Mouse (Mus musculus): ENCODE results near the gene 4930503B20Rik. TPM values are rescaled to one million over a fixed set of nuclear protein-coding genes. Genes with fewer than 3 reads are reported as not detected.

The 4930503B20Rik gene
- polyA plus RNA-seq, 1 experiment from 2014 or later, result not detected

DNA sequence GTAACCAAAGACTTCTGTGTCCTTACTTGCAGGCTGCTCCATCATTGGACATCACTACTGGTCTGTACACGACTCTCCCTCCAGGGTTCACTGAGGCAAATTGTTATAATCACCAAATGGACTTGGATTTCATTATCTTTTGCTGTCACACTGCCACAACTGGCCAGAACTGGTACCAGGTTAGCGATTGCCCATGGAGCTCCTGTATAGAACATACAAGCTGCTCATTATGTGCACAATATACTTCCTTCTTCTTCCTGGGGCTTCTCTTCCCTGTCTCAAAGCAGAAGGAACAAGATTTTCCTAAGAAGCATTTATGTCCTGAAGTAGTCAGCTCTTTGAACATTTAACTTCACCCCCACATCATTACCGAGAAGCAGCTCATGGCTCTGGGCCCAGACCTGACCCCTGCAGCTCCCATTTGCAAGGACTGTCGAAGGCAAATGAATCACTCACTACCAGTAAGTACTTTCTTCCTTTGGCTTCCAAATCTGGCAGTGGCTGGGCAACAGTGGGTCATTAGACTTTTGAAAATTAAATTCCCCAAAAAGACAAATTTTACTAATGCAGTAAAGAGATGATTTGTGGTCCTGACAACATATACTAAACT lies 9.2 kb downstream of the 4930503B20Rik start:
- Histone ChIP-seq H3K4me2 (no peak overlapping the region), H3K4me3 (no peak overlapping the region), H3K27ac (no peak overlapping the region), H3K4me1 (no peaks in the 10 kb centered on the region), H3K9me3 (no peaks in the 10 kb centered on the region), H3K27me3 (no peaks in the 10 kb centered on the region), H3K36me3 (no peaks in the 10 kb centered on the region), H3K9ac (no peak overlapping the region)
- no peak for ATAC-seq (ENCODE audit: insufficient number of reproducible peaks, low FRiP score, low TSS enrichment, low read depth)
- 41% methylated on average over 4 of the region's 4 CpGs for WGBS

DNA sequence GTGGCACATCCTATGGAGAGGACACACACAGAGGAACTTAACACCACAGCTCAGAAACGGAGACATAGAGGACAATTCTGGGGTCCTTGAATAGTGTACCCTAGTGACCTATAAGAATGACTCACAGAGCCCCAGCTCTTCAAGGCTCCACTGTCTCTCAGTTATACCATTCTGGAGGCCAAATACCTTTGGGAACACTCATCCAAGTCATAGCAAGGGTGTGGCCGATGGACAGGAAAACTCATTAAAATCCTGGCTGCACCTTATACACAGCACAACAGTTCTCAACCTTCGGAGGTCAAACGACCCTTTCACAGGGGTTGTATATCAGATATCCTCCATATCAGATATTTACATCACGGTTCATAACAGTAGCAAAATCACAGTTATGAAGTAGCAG lies 18.6 kb downstream of the 4930503B20Rik start:
- WGBS, result 82% methylated on average over 5 of the region's 5 CpGs
- H3K4me3 ChIP-seq, result no peak overlapping the region
- ATAC-seq (ENCODE audit: insufficient number of reproducible peaks, low FRiP score, low TSS enrichment, low read depth), result no peak
- no peak overlapping the region for H3K4me2 ChIP-seq
- H3K9me3 ChIP-seq, result no peaks in the 10 kb centered on the region
- no peak overlapping the region for H3K27ac ChIP-seq
- H3K4me1 ChIP-seq, result no peaks in the 10 kb centered on the region
- H3K27me3 ChIP-seq, result no peaks in the 10 kb centered on the region
- H3K36me3 ChIP-seq, result no peaks in the 10 kb centered on the region
- H3K9ac ChIP-seq, result no peak overlapping the region

DNA sequence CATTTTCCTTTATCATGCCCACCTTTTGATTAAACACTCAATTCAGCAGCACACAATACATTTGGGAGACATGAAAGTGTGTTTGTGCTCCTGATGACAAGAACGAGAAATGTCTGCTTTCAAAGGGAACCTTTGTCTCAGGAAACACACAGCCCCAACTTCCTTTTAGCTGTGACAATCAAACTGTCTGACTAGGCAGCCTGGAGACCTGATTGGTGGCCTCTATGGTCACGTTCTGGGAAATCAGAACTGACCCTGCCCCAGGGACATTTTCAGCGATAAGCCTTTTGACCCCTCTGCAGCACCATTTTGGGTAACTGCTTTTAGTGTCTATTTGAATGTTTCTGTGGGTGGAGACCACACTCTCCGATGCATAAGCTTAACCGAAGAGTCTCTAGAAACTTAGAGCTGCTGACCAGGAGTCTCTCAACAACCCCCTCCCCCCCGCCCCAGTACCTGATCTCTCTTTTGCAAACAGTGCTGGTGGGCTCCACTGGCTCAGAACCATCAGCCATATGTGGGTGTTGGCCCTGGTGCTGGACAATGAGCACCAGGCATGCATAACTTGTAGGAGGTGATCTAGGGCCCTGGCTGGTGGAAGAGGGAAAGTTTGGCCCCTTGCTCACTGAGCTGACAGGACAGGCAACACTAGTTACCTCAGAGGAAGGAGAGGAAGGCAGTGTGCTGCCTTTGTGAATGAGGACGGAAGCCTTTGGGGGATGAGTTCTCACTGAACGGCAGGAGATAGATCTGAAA lies 22.7 kb downstream of the 4930503B20Rik start:
- no peak for ATAC-seq (ENCODE audit: insufficient number of reproducible peaks, low FRiP score, low TSS enrichment, low read depth)
- H3K27ac ChIP-seq, result no peak overlapping the region
- no peaks in the 10 kb centered on the region for H3K36me3 ChIP-seq
- no peak overlapping the region for H3K9ac ChIP-seq
- H3K4me2 ChIP-seq, result no peak overlapping the region
- WGBS, result 77% methylated on average over 8 of the region's 8 CpGs
- H3K27me3 ChIP-seq, result no peaks in the 10 kb centered on the region
- no peaks in the 10 kb centered on the region for H3K4me1 ChIP-seq
- H3K4me3 ChIP-seq, result no peak overlapping the region
- no peaks in the 10 kb centered on the region for H3K9me3 ChIP-seq

DNA sequence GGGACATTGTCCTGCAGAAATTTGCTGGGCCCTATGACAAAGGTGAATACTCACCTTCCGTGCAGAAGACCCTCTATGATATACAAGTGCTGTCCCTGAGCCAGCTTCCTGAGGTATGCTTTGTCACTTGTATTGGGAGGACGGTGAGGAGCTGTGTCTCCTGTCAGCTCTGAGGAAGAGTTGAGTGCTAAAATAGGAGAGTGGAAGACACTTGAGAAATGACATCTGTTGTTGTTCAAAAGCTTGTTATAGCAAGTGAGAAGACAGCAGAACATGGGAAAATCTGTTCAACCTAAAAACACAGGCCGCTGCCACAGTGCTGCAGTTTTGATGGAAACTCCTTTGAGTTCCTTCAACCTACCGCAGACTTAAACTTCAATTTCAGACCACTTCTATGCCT lies 25.4 kb downstream of the 4930503B20Rik start:
- H3K36me3 ChIP-seq, result no peaks in the 10 kb centered on the region
- no peak overlapping the region for H3K9ac ChIP-seq
- no peaks in the 10 kb centered on the region for H3K9me3 ChIP-seq
- H3K27ac ChIP-seq, result no peak overlapping the region
- H3K4me2 ChIP-seq, result no peak overlapping the region
- no peaks in the 10 kb centered on the region for H3K4me1 ChIP-seq
- 85% methylated on average over 4 of the region's 4 CpGs for WGBS
- no peaks in the 10 kb centered on the region for H3K27me3 ChIP-seq
- H3K4me3 ChIP-seq, result no peak overlapping the region
- no peak for ATAC-seq (ENCODE audit: insufficient number of reproducible peaks, low FRiP score, low TSS enrichment, low read depth)

- Histone ChIP-seq H3K9ac (no peak overlapping the region), H3K36me3 (no peaks in the 10 kb centered on the region), H3K9me3 (no peaks in the 10 kb centered on the region), H3K27me3 (no peaks in the 10 kb centered on the region), H3K27ac (no peak overlapping the region), H3K4me1 (no peaks in the 10 kb centered on the region), H3K4me3 (no peak overlapping the region), H3K4me2 (no peak overlapping the region)
- WGBS, result 83% methylated on average over 11 of the region's 11 CpGs
- no peak for ATAC-seq (ENCODE audit: insufficient number of reproducible peaks, low FRiP score, low TSS enrichment, low read depth)
Measured at GRCm38 (mm10) chr3:146621966-146622365, 29.2 kb downstream of the 4930503B20Rik start.

- H3K9ac ChIP-seq, result no peak overlapping the region
- H3K27ac ChIP-seq, result no peak overlapping the region
- no peaks in the 10 kb centered on the region for H3K36me3 ChIP-seq
- ATAC-seq (ENCODE audit: insufficient number of reproducible peaks, low FRiP score, low TSS enrichment, low read depth), result no peak
- no peak overlapping the region for H3K4me2 ChIP-seq
- no peak overlapping the region for H3K4me3 ChIP-seq
- H3K4me1 ChIP-seq, result no peaks in the 10 kb centered on the region
- H3K9me3 ChIP-seq, result no peaks in the 10 kb centered on the region
- no peaks in the 10 kb centered on the region for H3K27me3 ChIP-seq
- WGBS, result 85% methylated on average over 14 of the region's 14 CpGs
Measured at GRCm38 (mm10) chr3:146620555-146621249, 30.4 kb downstream of the 4930503B20Rik start.

DNA sequence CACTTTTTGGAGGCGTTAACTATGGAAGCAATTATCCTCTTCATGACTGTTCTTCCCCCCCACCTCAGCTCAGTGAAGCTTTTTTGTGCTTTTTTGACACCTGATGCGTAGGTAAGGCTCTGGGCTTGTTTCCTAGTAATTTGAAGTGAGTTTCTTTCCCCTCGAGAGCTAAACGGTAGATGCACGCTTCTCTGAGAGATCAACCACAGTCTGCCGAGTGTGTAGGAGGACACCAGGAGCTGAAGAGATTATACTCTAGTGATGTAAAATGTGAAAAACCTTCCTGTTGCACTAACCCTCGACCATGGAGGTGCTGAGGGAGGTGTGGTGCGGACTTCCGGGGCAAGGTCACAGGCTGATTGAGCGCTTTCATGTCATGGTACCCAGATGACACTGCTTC lies 31.0 kb downstream of the 4930503B20Rik start:
- Histone ChIP-seq H3K27ac (no peak overlapping the region), H3K4me2 (no peak overlapping the region), H3K9ac (no peak overlapping the region), H3K27me3 (no peaks in the 10 kb centered on the region), H3K4me1 (no peaks in the 10 kb centered on the region), H3K36me3 (no peaks in the 10 kb centered on the region), H3K4me3 (no peak overlapping the region), H3K9me3 (no peaks in the 10 kb centered on the region)
- 85% methylated on average over 10 of the region's 10 CpGs for WGBS
- ATAC-seq (ENCODE audit: insufficient number of reproducible peaks, low FRiP score, low TSS enrichment, low read depth), result no peak

DNA sequence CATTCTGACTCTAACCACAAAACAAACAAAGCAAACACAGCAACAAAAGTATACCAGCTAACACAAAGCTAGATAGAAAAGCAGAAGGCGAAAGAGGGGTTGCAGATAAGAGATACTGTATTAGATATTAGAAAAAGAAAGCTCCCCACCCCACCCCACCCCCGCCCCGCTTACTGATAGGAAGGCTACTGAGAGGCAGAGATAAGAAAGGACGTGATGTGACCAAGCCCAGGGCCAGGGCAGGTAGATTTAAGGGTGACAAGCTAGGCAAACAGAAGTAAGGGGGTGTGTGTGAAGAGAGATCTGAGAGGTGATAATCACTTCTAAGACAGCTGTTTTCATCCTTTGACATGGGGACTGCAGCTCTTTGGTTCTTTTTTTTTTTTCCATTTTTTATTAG lies 32.8 kb downstream of the 4930503B20Rik start:
- no peak overlapping the region for H3K27ac ChIP-seq
- no peaks in the 10 kb centered on the region for H3K27me3 ChIP-seq
- H3K4me2 ChIP-seq, result no peak overlapping the region
- 80% methylated on average over 4 of the region's 4 CpGs for WGBS
- no peaks in the 10 kb centered on the region for H3K9me3 ChIP-seq
- H3K4me1 ChIP-seq, result no peaks in the 10 kb centered on the region
- no peak for ATAC-seq (ENCODE audit: insufficient number of reproducible peaks, low FRiP score, low TSS enrichment, low read depth)
- no peak overlapping the region for H3K4me3 ChIP-seq
- H3K36me3 ChIP-seq, result no peaks in the 10 kb centered on the region
- no peak overlapping the region for H3K9ac ChIP-seq

DNA sequence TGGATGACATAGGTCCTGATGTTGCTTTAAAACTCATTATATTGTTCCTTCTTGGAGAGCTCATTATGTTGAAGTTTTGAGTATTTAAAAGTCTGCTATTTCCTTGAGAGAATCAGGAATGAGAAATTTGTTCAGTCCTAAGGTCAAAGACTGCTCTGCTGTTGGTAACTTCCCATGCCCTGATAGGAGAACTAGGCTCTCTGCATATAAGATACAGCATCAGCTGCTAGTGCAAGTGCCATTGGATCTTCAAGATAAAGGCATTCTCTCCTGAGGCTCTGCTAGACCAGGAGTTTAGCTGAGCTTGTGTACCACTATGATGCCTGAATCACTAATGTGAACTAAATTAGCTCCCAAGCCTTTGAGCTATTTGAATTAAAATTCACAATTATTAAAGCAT lies 33.2 kb downstream of the 4930503B20Rik start:
- Histone ChIP-seq H3K4me2 (no peak overlapping the region), H3K9ac (no peak overlapping the region), H3K27ac (no peak overlapping the region), H3K36me3 (no peaks in the 10 kb centered on the region), H3K4me1 (no peaks in the 10 kb centered on the region), H3K4me3 (no peak overlapping the region), H3K27me3 (no peaks in the 10 kb centered on the region), H3K9me3 (no peaks in the 10 kb centered on the region)
- ATAC-seq (ENCODE audit: insufficient number of reproducible peaks, low FRiP score, low TSS enrichment, low read depth), result no peak

DNA sequence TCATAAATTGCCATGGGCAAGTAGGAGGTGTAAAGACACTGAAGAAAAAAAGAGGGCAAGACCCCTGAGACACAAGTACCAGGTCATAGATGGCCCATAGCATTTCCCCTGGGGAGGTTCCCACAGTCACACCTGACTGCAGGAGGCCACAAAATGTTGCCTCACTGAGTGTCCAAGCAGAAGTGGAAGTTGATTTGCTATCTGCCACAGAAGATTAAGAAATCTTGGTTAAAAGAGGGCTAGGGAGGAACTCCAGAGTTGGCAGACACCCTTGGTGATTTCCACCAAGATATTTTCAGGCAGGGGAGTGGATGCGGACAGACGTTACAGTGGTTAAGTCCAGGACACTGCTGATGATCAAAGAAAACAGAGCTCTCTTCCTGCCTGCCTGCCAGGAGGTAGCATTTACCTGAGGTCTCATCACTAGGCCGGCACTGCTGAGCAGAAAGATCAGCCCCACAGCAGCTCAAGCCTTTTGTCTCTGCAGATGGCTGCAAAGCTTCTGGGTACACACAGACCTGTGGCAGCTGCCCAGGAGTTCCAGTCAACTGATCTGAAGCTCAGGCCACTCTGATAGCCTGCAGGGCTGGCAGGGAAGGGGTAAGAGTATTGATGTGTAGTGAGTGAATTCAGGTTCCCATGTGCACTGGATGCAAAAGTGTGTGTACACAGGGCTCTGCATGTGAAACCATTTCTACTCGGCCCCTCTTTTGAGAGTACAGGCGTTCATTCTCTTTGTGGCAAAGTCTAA lies 34.4 kb downstream of the 4930503B20Rik start:
- no peak for ATAC-seq (ENCODE audit: insufficient number of reproducible peaks, low FRiP score, low TSS enrichment, low read depth)
- WGBS, result 76% methylated on average over 5 of the region's 5 CpGs
- Histone ChIP-seq H3K36me3 (no peaks in the 10 kb centered on the region), H3K27ac (no peak overlapping the region), H3K4me2 (no peak overlapping the region), H3K4me3 (no peak overlapping the region), H3K4me1 (no peaks in the 10 kb centered on the region), H3K27me3 (no peaks in the 10 kb centered on the region), H3K9ac (no peak overlapping the region), H3K9me3 (no peaks in the 10 kb centered on the region)

DNA sequence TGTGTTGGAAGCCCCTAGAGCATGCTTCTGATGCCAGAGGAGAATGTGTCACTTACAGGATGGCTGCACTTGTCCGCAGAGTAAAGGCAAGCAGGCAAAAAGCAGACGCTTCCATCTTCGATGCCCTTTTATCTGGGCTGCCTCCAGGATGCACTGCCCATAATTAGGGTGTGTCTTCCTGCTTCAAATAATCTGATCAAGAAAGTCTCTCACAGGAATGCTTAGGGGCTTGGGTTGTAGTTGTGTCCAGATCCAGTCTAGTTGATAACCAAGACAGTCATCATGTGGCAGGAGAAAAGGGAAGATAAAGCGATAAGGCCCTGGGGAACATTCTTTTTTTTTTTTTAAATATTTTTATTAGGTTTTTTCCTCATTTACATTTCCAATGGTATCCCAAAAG lies 35.6 kb downstream of the 4930503B20Rik start, which contains the start of gene Dnase2b:
Gene Dnase2b, minus strand, starts transcription at position 101 of the 400 bp plus-strand sequence.
- ATAC-seq (ENCODE audit: insufficient number of reproducible peaks, low FRiP score, low TSS enrichment, low read depth), result no peak
- H3K36me3 ChIP-seq, result no peaks in the 10 kb centered on the region
- H3K4me1 ChIP-seq, result no peaks in the 10 kb centered on the region
- H3K9me3 ChIP-seq, result no peaks in the 10 kb centered on the region
- H3K27ac ChIP-seq, result no peak within 1 kb of the TSS
- H3K27me3 ChIP-seq, result no peaks in the 10 kb centered on the region
- WGBS, result 95% methylated on average over 4 of the region's 4 CpGs
- no peak within 1 kb of the TSS for H3K4me2 ChIP-seq
- no peak within 1 kb of the TSS for H3K9ac ChIP-seq
- no peak within 1 kb of the TSS for H3K4me3 ChIP-seq

DNA sequence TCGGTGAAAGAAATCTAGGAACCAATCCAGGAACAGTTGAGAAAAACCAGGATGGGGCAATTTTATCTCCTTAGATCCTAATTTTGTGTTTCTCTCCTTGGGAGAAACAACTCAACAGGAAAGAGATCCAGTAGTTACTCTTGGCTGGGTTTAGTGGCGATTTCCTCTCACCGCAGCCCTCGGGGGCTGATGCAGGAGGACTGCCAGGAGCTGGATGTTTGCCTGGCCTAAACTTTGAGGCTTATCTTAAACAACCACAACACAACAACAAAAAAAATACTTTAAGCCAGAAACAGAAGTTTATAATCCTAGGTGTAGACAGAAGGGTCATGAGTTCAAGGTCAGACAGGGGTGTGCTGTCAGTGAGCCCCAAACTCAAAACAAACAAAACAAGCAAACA lies 39.3 kb downstream of the 4930503B20Rik start:
- H3K36me3 ChIP-seq, result no peaks in the 10 kb centered on the region
- no peak overlapping the region for H3K4me3 ChIP-seq
- H3K27me3 ChIP-seq, result no peaks in the 10 kb centered on the region
- no peak overlapping the region for H3K4me2 ChIP-seq
- H3K27ac ChIP-seq, result no peak overlapping the region
- ATAC-seq (ENCODE audit: insufficient number of reproducible peaks, low FRiP score, low TSS enrichment, low read depth), result no peak
- H3K9me3 ChIP-seq, result no peaks in the 10 kb centered on the region
- H3K4me1 ChIP-seq, result no peaks in the 10 kb centered on the region
- no peak overlapping the region for H3K9ac ChIP-seq
- WGBS, result 67% methylated on average over 4 of the region's 4 CpGs

Measured in limb, embryonic 15.5 days (tissue).